Mouse (Mus musculus): ENCODE data around the gene Gm5127. TPM values are rescaled to one million over a fixed set of nuclear protein-coding genes. Genes with fewer than 3 reads are reported as not detected.

Gene Gm5127
- total RNA-seq (2015; ENCODE audit: low replicate concordance) = not detected in 2 replicates
- total RNA-seq (2017; ENCODE audit: low replicate concordance) = not detected in 2 replicates

- ATAC-seq (replicated peaks; ENCODE audit: low FRiP score, poor library complexity, severe bottlenecking) = no peak
Observed at GRCm38 (mm10) chrX:106582886-106583285, at the start of gene Gm5127. Gene Gm5127, plus strand, starts transcription at chrX:106583186.

GRCm38 (mm10) chrX:106536359-106536758 is 46.6 kb upstream of the Gm5127 start:
- ATAC-seq (replicated peaks; ENCODE audit: low FRiP score, poor library complexity, severe bottlenecking) = no peak

DNA sequence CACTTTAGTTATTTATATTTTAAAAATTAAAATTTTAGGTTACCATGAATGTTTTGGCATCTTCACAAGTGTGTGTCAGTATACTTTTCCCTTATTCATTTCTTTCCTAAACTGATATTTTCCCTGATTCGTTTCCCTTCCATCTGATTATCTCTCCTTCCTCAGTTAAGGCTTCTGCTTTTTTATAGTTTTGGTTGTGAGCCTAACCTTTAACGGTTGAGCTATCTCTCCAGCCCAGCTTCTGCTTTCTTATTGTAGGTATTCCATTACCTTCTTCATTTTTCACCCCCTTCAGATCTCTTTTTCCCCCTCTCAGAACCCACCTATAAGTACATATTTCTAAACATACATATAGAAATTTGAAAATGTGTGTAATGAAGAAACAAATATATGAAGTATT is 27.5 kb upstream of the Gm5127 start:
- no peak for ATAC-seq (replicated peaks; ENCODE audit: low FRiP score, poor library complexity, severe bottlenecking)

- ATAC-seq (replicated peaks; ENCODE audit: low FRiP score, poor library complexity, severe bottlenecking) = no peak
Observed at GRCm38 (mm10) chrX:106578966-106579365, 4.0 kb upstream of the Gm5127 start.

- no peak for ATAC-seq (replicated peaks; ENCODE audit: low FRiP score, poor library complexity, severe bottlenecking)
Observed at GRCm38 (mm10) chrX:106580410-106580809, 2.6 kb upstream of the Gm5127 start.

DNA sequence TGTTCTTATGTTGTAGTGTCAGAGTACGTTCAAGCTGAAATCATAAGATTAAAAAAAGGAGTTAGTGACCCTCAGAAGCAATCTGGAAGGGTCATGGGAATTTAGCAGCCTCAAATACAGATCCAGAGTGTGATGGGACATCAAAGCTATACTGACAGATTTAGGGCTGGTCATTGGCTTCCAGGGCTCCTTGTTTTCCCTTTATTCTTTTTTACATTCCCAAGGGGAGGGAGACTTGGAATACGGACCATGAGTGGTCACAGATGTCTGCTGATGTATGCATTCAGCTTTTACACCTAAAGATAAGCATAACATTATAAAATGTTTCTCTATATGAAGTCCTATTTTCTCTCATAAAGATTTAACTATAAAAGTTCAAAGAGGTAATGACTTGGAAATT is 789 bp upstream of the Gm5127 start:
- ATAC-seq (replicated peaks; ENCODE audit: low FRiP score, poor library complexity, severe bottlenecking) = no peak

DNA sequence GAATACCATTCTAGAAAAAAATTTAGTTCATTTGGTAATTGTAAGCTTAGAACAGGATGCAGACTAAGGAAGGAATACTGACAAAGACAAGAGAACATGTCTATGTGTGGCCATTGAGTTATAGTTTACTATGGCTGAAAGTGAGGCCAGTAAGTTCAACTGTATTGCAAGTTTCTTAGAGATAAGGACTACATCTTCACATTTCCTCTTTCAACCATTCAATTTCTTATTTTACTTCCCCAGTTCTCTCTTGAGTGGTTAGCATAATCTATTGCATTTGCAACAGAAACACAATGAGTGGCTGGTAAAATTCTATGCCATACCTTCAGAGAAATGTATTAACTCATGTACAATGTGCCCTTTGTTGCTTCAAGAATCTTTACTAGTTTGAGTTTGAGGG is 10.9 kb downstream of the Gm5127 start:
- no peak for ATAC-seq (replicated peaks; ENCODE audit: low FRiP score, poor library complexity, severe bottlenecking)

DNA sequence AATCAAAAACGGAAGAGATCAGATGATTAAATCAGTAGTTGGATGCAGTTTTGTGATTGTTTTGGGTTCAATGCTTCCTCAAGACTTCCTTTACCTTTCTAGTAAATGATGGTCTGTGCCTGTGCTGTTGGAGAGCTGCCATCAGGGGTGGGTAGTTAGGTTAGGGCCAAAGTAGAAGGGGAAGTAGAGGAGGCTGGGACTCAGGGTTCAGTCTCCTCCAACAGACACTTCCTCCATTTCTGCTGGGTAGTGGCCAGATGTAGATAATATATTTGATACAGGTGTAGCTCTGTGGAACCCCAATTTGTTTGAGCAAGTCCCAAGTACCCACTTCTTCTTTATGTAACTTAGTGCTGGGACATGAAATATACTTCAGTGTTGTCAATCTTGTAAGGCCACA is 12.9 kb downstream of the Gm5127 start:
- ATAC-seq (replicated peaks; ENCODE audit: low FRiP score, poor library complexity, severe bottlenecking) = no peak

DNA sequence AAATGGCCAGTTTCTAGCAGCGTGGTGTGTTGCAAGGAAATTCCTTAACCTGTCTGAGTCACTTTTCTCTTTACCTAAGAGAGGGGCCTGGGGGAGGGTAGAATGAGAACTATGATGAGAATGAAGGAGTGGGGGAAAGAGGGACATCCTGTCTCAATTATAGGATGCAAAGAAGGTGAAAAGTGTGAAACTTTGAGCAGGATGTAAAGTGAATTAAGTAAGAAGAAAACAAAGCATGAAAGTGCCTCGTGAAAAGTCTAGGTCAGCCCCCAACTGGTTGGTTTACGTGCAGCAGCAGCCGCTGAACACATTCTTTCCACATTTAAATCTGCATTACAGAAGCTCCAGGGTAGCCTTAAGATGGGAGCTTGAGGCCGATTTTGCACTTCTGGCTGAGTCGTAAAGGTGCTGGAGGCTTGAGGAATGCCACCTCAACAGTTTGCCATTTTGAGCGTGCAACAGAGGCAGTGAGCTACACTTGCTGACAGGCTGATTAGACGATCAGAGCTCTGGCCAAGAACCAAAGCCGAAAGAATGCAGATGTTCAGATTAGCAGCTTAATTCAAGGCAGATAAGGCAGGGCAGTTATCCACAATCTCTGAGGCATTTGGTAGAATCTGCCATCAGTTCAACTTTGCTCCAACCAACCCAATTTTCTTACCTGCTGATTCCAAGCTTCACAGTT is 19.7 kb downstream of the Gm5127 start:
- no peak for ATAC-seq (replicated peaks; ENCODE audit: low FRiP score, poor library complexity, severe bottlenecking)

DNA sequence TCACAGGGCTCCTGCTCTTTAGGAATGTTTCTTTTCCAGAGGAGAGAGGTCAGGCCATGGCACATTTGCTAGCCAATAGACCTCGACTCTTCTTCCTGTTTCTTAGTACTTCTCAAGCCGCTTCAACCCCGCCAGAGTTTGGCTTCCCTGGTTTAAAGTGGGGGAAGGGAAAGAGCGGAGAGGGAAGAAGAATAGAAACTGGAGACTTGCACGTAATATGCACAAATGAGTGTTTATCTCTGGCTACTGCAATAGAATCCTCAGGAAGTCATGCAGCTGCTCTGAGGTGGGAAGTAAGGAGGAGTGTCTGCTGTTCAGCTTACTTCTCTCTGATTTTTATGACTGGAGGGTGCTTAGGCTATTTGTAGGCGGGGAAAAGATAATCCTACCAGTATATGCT is 20.4 kb downstream of the Gm5127 start, which contains the start of gene Cysltr1:
TSS of gene Cysltr1 (minus strand) at position 294 of the 400 bp plus-strand sequence.
- no peak for ATAC-seq (replicated peaks; ENCODE audit: low FRiP score, poor library complexity, severe bottlenecking)

DNA sequence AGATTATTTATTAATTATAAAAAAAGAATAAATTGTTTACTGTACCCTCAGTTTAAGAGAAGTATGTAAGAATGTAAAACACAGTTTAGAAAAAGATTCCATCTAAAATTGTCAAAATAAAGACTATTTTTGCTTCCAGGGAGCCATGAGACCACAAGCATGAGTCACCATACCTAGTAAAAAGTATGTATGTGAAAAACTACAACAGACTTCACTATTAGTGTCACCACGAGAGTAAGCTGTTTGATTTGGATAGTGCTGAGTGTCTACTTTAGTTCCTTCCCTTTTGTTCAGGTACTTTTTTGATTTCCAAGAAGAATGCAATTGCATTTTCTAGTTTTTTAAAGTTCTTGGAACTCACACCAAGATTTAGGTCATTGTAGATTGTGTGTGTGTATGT is 39.5 kb downstream of the Gm5127 start:
- ATAC-seq (replicated peaks; ENCODE audit: low FRiP score, poor library complexity, severe bottlenecking) = no peak

- ATAC-seq (replicated peaks; ENCODE audit: low FRiP score, poor library complexity, severe bottlenecking) = no peak
Observed at GRCm38 (mm10) chrX:106623667-106624066, 40.7 kb downstream of the Gm5127 start.

GRCm38 (mm10) chrX:106628514-106628913 is 45.5 kb downstream of the Gm5127 start:
- ATAC-seq (replicated peaks; ENCODE audit: low FRiP score, poor library complexity, severe bottlenecking) = no peak

GRCm38 (mm10) chrX:106633543-106633942 is 50.6 kb downstream of the Gm5127 start:
- ATAC-seq (replicated peaks; ENCODE audit: low FRiP score, poor library complexity, severe bottlenecking) = no peak

- no peak for ATAC-seq (replicated peaks; ENCODE audit: low FRiP score, poor library complexity, severe bottlenecking)
Observed at GRCm38 (mm10) chrX:106634799-106635541, 52.0 kb downstream of the Gm5127 start.

DNA sequence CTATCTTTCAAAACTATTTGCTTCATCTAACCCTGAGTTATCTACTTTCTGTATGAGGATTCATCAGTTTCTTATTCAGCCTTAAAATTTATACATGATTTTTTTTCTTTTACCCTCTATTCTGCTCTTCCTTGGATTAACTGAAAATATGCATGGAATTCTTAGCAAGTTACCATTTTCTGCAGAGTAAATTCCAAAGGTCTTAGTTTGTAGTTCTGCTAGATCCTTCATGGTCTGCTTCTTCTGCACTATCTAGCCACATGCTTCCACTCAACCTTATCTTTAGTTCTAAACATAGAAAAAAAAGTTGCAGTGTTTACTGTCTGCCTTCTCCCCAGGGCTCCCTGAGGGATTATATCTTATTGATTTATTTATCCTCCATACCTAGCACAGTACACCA is 79.1 kb downstream of the Gm5127 start:
- no peak for ATAC-seq (replicated peaks; ENCODE audit: low FRiP score, poor library complexity, severe bottlenecking)

GRCm38 (mm10) chrX:106704590-106704989 is 121.6 kb downstream of the Gm5127 start:
- no peak for ATAC-seq (replicated peaks; ENCODE audit: low FRiP score, poor library complexity, severe bottlenecking)

DNA sequence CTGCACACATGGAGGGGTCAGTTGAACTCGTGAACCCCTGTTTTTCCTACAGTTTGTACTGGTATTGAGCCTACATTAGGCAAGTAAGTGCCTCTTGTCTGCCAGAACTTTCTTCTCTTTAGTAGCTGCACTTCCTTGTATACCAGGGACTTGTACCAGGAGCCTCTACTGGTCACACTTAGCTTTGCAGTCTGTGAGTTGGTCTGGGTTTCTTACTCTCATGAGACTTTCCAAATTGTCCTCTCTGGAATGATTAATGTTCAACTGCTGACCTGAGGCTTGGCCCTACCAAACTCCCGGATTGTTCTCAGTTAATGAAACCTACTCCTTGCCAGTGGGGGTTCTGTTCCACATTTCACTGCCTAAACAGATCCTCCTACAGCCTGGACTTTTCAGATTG is 134.2 kb downstream of the Gm5127 start:
- ATAC-seq (replicated peaks; ENCODE audit: low FRiP score, poor library complexity, severe bottlenecking) = no peak

GRCm38 (mm10) chrX:106742241-106742640 is 159.3 kb downstream of the Gm5127 start:
- no peak for ATAC-seq (replicated peaks; ENCODE audit: low FRiP score, poor library complexity, severe bottlenecking)

- ATAC-seq (replicated peaks; ENCODE audit: low FRiP score, poor library complexity, severe bottlenecking) = no peak
Observed at GRCm38 (mm10) chrX:106755272-106755671, 172.3 kb downstream of the Gm5127 start.

Data from erythroblast, adult 5-6 weeks (primary cell).